In the genomic region with DNA sequence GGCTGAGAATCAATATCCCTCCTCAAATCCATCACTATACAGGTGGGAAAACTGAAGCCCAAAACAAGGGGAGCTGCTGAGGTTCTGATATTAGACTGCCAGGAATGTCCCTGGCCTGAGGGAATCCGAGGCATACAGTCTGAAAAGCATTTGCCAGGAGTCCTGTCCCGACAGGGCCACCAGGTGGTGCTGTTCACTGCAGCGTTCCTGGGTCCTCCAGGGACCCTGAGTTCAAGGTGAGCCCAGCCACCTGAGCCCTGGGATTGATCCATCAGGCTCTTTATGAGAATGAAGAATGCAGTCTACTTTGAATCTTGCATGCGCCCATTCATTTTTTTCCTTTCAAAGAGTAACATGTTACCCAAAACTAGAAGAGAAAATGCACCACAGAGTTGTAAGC, we compare ENCODE assay signal across 10 mouse cellular contexts. TPM values are rescaled to one million over a fixed set of nuclear protein-coding genes. Genes with fewer than 3 reads are reported as not detected.
DNase-seq lines count a peak whose midpoint lies in the region; ATAC-seq and TF ChIP-seq lines count a peak whose summit lies in the region.
"Had no signal": no experiment of that assay in that cellular context is flagged by ENCODE, and none has a peak within 500 bp of the region (broad histone marks: within the 10 kb centered on the region; RNA-seq: fewer than 3 reads in every experiment).

No protein-coding gene starts in this region.

- TF ChIP-seq CTCF in G1E (IDR thresholded peaks at IDR 0.05; ENCODE audit: low read depth, low read length): 0 out of 2 replicates have a peak, but pooled peaks have one; percentile 66

- no peak overlapping the region for H3K9ac ChIP-seq in kidney, embryonic 15.5 days
- no peak overlapping the region for H3K9ac ChIP-seq in forebrain, embryonic 16.5 days (replicated peaks; ENCODE audit: low read depth, low read length)
- H3K9ac ChIP-seq: heart, embryonic 15.5 days had no signal

- H3K4me2 ChIP-seq in kidney, embryonic 15.5 days: no peak overlapping the region
- H3K4me2 ChIP-seq in forebrain, embryonic 16.5 days (ENCODE audit: low read length): no peak overlapping the region
- H3K4me2 ChIP-seq: heart, embryonic 15.5 days had no signal

- no peak overlapping the region for H3K27ac ChIP-seq in kidney, embryonic 15.5 days
- no peak overlapping the region for H3K27ac ChIP-seq in forebrain, embryonic 16.5 days (ENCODE audit: low read length)
- H3K27ac ChIP-seq: heart, embryonic 15.5 days had no signal

- no peaks in the 10 kb centered on the region for H3K27me3 ChIP-seq in kidney, embryonic 15.5 days
- H3K27me3 ChIP-seq in G1E (ENCODE audit: insufficient read depth, low read length): no peaks in the 10 kb centered on the region
- no peaks in the 10 kb centered on the region for H3K27me3 ChIP-seq in forebrain, embryonic 16.5 days (replicated peaks; ENCODE audit: control insufficient read depth, insufficient read depth, low read length)
- H3K27me3 ChIP-seq: heart, embryonic 15.5 days had no signal

- WGBS in kidney, embryonic 15.5 days: 33% methylated on average over 4 of the region's 4 CpGs
- 32% methylated on average over 4 of the region's 4 CpGs for WGBS in forebrain, embryonic 16.5 days

- H3K9me3 ChIP-seq in kidney, embryonic 15.5 days (replicated peaks): no peaks in the 10 kb centered on the region
- H3K9me3 ChIP-seq in G1E (replicated peaks): no peaks in the 10 kb centered on the region
- H3K9me3 ChIP-seq in forebrain, embryonic 16.5 days (ENCODE audit: control insufficient read depth, low read length): no peaks in the 10 kb centered on the region
- H3K9me3 ChIP-seq: heart, embryonic 15.5 days had no signal

- no peaks in the 10 kb centered on the region for H3K4me1 ChIP-seq in kidney, embryonic 15.5 days
- no peaks in the 10 kb centered on the region; the same call in 1 of the 2 replicates for H3K4me1 ChIP-seq in G1E (ENCODE audit: insufficient read depth, low read depth, low read length)
- peaks cover 10% of the 10 kb centered on the region; the same call in 1 of the 2 replicates for H3K4me1 ChIP-seq in forebrain, embryonic 16.5 days (replicated peaks; ENCODE audit: control insufficient read depth, insufficient read depth, low read length)
- H3K4me1 ChIP-seq: heart, embryonic 15.5 days had no signal

- peak; percentile 8 for DNase-seq in kidney, adult 9 months
- peak; percentile 5 to 13 for DNase-seq in B cell, adult 2 months
- DNase-seq in G1E (ENCODE audit: low spot score): no peak
- peak; percentile 4 to 58 for DNase-seq in kidney, postnatal 36 days
- no peak for DNase-seq in ovary, postnatal 10 days (ENCODE audit: low spot score)
- DNase-seq in urinary bladder, adult 18-20 months (ENCODE audit: low spot score in 2 of 2): no peak

- H3K36me3 ChIP-seq in kidney, embryonic 15.5 days: no peaks in the 10 kb centered on the region
- no peaks in the 10 kb centered on the region for H3K36me3 ChIP-seq in G1E (replicated peaks)
- no peaks in the 10 kb centered on the region for H3K36me3 ChIP-seq in forebrain, embryonic 16.5 days (ENCODE audit: control insufficient read depth, insufficient read depth)
- H3K36me3 ChIP-seq: heart, embryonic 15.5 days had no signal

- H3K4me3 ChIP-seq in kidney, embryonic 15.5 days (replicated peaks): no peak overlapping the region
- H3K4me3 ChIP-seq in G1E (ENCODE audit: low read depth, low read length): no peak overlapping the region
- H3K4me3 ChIP-seq in forebrain, embryonic 16.5 days (replicated peaks; ENCODE audit: low read length): no peak overlapping the region
- H3K4me3 ChIP-seq: heart, embryonic 15.5 days had no signal

- ATAC-seq in kidney, embryonic 15.5 days (replicated peaks; ENCODE audit: low FRiP score): no peak
- ATAC-seq in G1E (ENCODE audit: extremely low read depth, insufficient number of reproducible peaks, low FRiP score, poor library complexity, severe bottlenecking): no peak
- ATAC-seq in forebrain, embryonic 16.5 days: no peak

RNA-seq across cellular contexts. Expression of a gene that starts 3.2 kb away (rescaled TPM):
- not detected in 2 replicates for polyA plus RNA-seq in kidney, embryonic 15.5 days (2015; fragmentation: Nextera tagmentation; extraction: Ambion mirVana)
- not detected in 2 replicates for total RNA-seq in G1E (2014; fragmentation: Nextera tagmentation)
- total RNA-seq in G1E (2017): 0.05 and 0.17 TPM in 2 replicates
- not detected in 2 replicates for polyA plus RNA-seq in G1E (2012)
- 0.15 and 0.48 TPM in 2 replicates for polyA plus RNA-seq in forebrain, embryonic 16.5 days (2015; fragmentation: Nextera tagmentation; extraction: Ambion mirVana)
- polyA plus RNA-seq: heart, embryonic 15.5 days; limb, embryonic 14.5 days had no signal

RNA-seq across cellular contexts. Expression of a gene that starts 26.9 kb away (rescaled TPM):
- 0.12 TPM in 1 of 2 replicates, not detected in the other for polyA plus RNA-seq in kidney, embryonic 15.5 days (2015; fragmentation: Nextera tagmentation; extraction: Ambion mirVana)
- total RNA-seq in G1E (2014; fragmentation: Nextera tagmentation): not detected in 2 replicates
- 0.16 and 0.52 TPM in 2 replicates for total RNA-seq in G1E (2017)
- polyA plus RNA-seq in G1E (2012): not detected in 2 replicates
- not detected in 2 replicates for polyA plus RNA-seq in forebrain, embryonic 16.5 days (2015; fragmentation: Nextera tagmentation; extraction: Ambion mirVana)
- polyA plus RNA-seq: heart, embryonic 15.5 days had no signal

RNA-seq across cellular contexts. Expression of a gene that starts 44.0 kb away (rescaled TPM):
- polyA plus RNA-seq in kidney, embryonic 15.5 days (2015; fragmentation: Nextera tagmentation; extraction: Ambion mirVana): 3.3 and 4.8 TPM in 2 replicates
- not detected in 2 replicates for total RNA-seq in G1E (2014; fragmentation: Nextera tagmentation)
- total RNA-seq in G1E (2017): 0.22 and 0.46 TPM in 2 replicates
- polyA plus RNA-seq in G1E (2012): not detected in 2 replicates
- polyA plus RNA-seq in forebrain, embryonic 16.5 days (2015; fragmentation: Nextera tagmentation; extraction: Ambion mirVana): 0.34 and 0.60 TPM in 2 replicates

RNA-seq across cellular contexts. Expression of a gene that starts 56.6 kb away (rescaled TPM):
- polyA plus RNA-seq in kidney, embryonic 15.5 days (2015; fragmentation: Nextera tagmentation; extraction: Ambion mirVana): 680 and 816 TPM in 2 replicates
- 1,147 and 1,296 TPM in 2 replicates for total RNA-seq in G1E (2014; fragmentation: Nextera tagmentation)
- total RNA-seq in G1E (2017): 3,809 and 4,399 TPM in 2 replicates
- 365 and 446 TPM in 2 replicates for polyA plus RNA-seq in G1E (2012)
- 419 and 461 TPM in 2 replicates for polyA plus RNA-seq in forebrain, embryonic 16.5 days (2015; fragmentation: Nextera tagmentation; extraction: Ambion mirVana)

Comparison
In these comparisons a context has a peak if more than half of its experiments do, and no peak if none do; other contexts are left out.
1. DNase-seq: peak in kidney, adult 9 months (single experiment), B cell, adult 2 months (2 of 2) and kidney, postnatal 36 days (2 of 2); none in G1E (single experiment), ovary, postnatal 10 days (single experiment) and urinary bladder, adult 18-20 months (0 of 2).